Mouse (Mus musculus): ENCODE results near the gene Gabpa. TPM values are rescaled to one million over a fixed set of nuclear protein-coding genes. Genes with fewer than 3 reads are reported as not detected.

The Gabpa gene
- polyA plus RNA-seq, 1 experiment from 2014 or later: 13.9 TPM

DNA sequence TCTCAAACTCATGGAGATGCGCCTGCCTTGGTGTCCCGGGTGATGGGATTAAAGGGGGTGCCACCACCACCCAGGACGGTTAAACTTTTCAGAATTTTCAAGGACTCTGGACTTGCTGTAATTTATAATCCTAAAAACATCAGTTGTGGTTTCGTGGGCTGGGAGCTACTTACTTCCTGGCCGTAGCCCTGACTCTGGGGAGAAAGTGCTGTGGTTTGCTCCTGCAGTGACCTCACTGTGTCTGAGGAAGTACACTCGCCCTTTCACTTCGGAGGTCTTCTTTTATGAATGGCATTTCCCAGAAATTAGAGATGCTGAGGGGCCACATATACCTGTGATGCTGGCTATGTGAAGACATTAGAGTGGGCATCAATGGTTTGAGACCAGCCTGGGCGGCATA, 20.2 kb upstream of the Gabpa start:
- 69% methylated on average over 8 of the region's 8 CpGs for WGBS
- ATAC-seq (no peak), DNase-seq (ENCODE audit: low spot score) (no peak)
- H3K27ac ChIP-seq (ENCODE audit: low read length): no peak overlapping the region
- no peaks in the 10 kb centered on the region for H3K4me1 ChIP-seq (ENCODE audit: insufficient read depth, low read depth, low read length)
- TF ChIP-seq CTCF (IDR thresholded peaks at IDR 0.05): no peak
- TF ChIP-seq EP300 (IDR thresholded peaks at IDR 0.05): no peak
- no peaks in the 10 kb centered on the region for H3K27me3 ChIP-seq (replicated peaks; ENCODE audit: insufficient read depth, low read length)
- no peak overlapping the region for H3K9ac ChIP-seq (replicated peaks; ENCODE audit: low read depth)
- no peak overlapping the region for H3K4me3 ChIP-seq (ENCODE audit: low read depth, low read length)
- no peak overlapping the region for H3K4me2 ChIP-seq (replicated peaks; ENCODE audit: low read depth, low read length)
- no peaks in the 10 kb centered on the region for H3K36me3 ChIP-seq (ENCODE audit: insufficient read depth, low read length)
- no peaks in the 10 kb centered on the region for H3K9me3 ChIP-seq (ENCODE audit: low read length)

- Histone ChIP-seq H3K27me3 (replicated peaks; ENCODE audit: insufficient read depth, low read length) (no peaks in the 10 kb centered on the region), H3K27ac (ENCODE audit: low read length) (no peak overlapping the region), H3K9ac (replicated peaks; ENCODE audit: low read depth) (no peak overlapping the region), H3K4me3 (ENCODE audit: low read depth, low read length) (no peak overlapping the region), H3K9me3 (ENCODE audit: low read length) (no peaks in the 10 kb centered on the region), H3K4me1 (ENCODE audit: insufficient read depth, low read depth, low read length) (no peaks in the 10 kb centered on the region), H3K36me3 (ENCODE audit: insufficient read depth, low read length) (0 out of 2 replicates have a peak, but pooled peaks cover 6% of the 10 kb centered on the region), H3K4me2 (replicated peaks; ENCODE audit: low read depth, low read length) (no peak overlapping the region)
- 33% methylated on average over 7 of the region's 7 CpGs for WGBS
- DNase-seq (ENCODE audit: low spot score): peak; percentile 60
- peak; percentile 79 for TF ChIP-seq CTCF (IDR thresholded peaks at IDR 0.05)
- TF ChIP-seq EP300 (IDR thresholded peaks at IDR 0.05): no peak
- no peak for ATAC-seq
Measured at GRCm38 (mm10) chr16:84817423-84817822, 17.3 kb upstream of the Gabpa start.

- peak; percentile 71 for ATAC-seq
- TF ChIP-seq EP300 (IDR thresholded peaks at IDR 0.05) (no peak; the same call in 1 of the 2 replicates), CTCF (IDR thresholded peaks at IDR 0.05) (no peak)
- Histone ChIP-seq H3K27ac (ENCODE audit: low read length) (peak overlapping the region; percentile 38; the same call in 1 of the 2 replicates), H3K36me3 (ENCODE audit: insufficient read depth, low read length) (peaks cover 52% of the 10 kb centered on the region; the same call in 1 of the 2 replicates), H3K4me2 (replicated peaks; ENCODE audit: low read depth, low read length) (peak overlapping the region; percentile 8; the same call in 1 of the 2 replicates), H3K9me3 (ENCODE audit: low read length) (no peaks in the 10 kb centered on the region), H3K4me3 (ENCODE audit: low read depth, low read length) (no peak overlapping the region), H3K4me1 (ENCODE audit: insufficient read depth, low read depth, low read length) (no peaks in the 10 kb centered on the region), H3K27me3 (replicated peaks; ENCODE audit: insufficient read depth, low read length) (no peaks in the 10 kb centered on the region), H3K9ac (replicated peaks; ENCODE audit: low read depth) (no peak overlapping the region)
- 40% methylated on average over 6 of the region's 6 CpGs for WGBS
- DNase-seq (ENCODE audit: low spot score): peak; percentile 77
Measured at GRCm38 (mm10) chr16:84825009-84825408, 9.7 kb upstream of the Gabpa start.

GRCm38 (mm10) chr16:84831696-84832095, 3.0 kb upstream of the Gabpa start:
- DNase-seq (ENCODE audit: low spot score): peak; percentile 23

DNA sequence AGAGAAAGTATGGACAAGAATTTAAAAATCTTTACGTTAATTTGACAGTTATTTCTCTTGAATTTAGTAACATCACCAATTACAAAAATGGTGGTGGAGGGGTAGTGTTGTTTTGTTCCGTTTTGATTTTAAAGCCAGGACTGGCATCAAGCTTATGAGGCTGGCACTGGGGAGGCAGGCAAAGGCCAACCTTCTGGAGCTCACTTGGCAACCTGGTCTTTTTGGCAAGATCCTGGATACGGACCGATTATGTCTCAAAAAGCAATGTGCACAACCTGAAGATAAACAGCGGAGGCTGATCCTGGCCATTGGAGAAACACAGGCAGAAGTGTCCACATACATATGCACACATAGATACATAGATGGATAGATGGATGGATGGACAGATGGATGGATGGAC, 2.0 kb upstream of the Gabpa start:
- peaks cover 4% of the 10 kb centered on the region; the same call in 1 of the 2 replicates for H3K4me1 ChIP-seq (ENCODE audit: insufficient read depth, low read depth, low read length)
- ATAC-seq: no peak
- no peaks in the 10 kb centered on the region for H3K27me3 ChIP-seq (replicated peaks; ENCODE audit: insufficient read depth, low read length)
- H3K27ac ChIP-seq (ENCODE audit: low read length): no peak overlapping the region
- no peak overlapping the region for H3K4me3 ChIP-seq (ENCODE audit: low read depth, low read length)
- H3K9ac ChIP-seq (replicated peaks; ENCODE audit: low read depth): no peak overlapping the region
- TF ChIP-seq CTCF (IDR thresholded peaks at IDR 0.05) (no peak), EP300 (IDR thresholded peaks at IDR 0.05) (no peak)
- H3K9me3 ChIP-seq (ENCODE audit: low read length): no peaks in the 10 kb centered on the region
- H3K4me2 ChIP-seq (replicated peaks; ENCODE audit: low read depth, low read length): no peak overlapping the region
- WGBS: 92% methylated on average over 5 of the region's 5 CpGs
- peaks cover 27% of the 10 kb centered on the region; the same call in 1 of the 2 replicates for H3K36me3 ChIP-seq (ENCODE audit: insufficient read depth, low read length)
- no peak for DNase-seq (ENCODE audit: low spot score)

More at GRCm38 (mm10) chr16:84831696-84832095, 3.0 kb upstream of the Gabpa start:
- no peak overlapping the region for H3K4me3 ChIP-seq (ENCODE audit: low read depth, low read length)
- peaks cover 4% of the 10 kb centered on the region; the same call in 1 of the 2 replicates for H3K4me1 ChIP-seq (ENCODE audit: insufficient read depth, low read depth, low read length)
- peaks cover 37% of the 10 kb centered on the region; the same call in 1 of the 2 replicates for H3K36me3 ChIP-seq (ENCODE audit: insufficient read depth, low read length)
- TF ChIP-seq EP300 (IDR thresholded peaks at IDR 0.05) (no peak), CTCF (IDR thresholded peaks at IDR 0.05) (no peak)
- H3K9ac ChIP-seq (replicated peaks; ENCODE audit: low read depth): no peak overlapping the region
- no peak overlapping the region for H3K4me2 ChIP-seq (replicated peaks; ENCODE audit: low read depth, low read length)
- H3K27me3 ChIP-seq (replicated peaks; ENCODE audit: insufficient read depth, low read length): no peaks in the 10 kb centered on the region
- ATAC-seq: no peak
- 79% methylated on average over 5 of the region's 5 CpGs for WGBS
- no peak overlapping the region for H3K27ac ChIP-seq (ENCODE audit: low read length)
- no peaks in the 10 kb centered on the region for H3K9me3 ChIP-seq (ENCODE audit: low read length)

DNA sequence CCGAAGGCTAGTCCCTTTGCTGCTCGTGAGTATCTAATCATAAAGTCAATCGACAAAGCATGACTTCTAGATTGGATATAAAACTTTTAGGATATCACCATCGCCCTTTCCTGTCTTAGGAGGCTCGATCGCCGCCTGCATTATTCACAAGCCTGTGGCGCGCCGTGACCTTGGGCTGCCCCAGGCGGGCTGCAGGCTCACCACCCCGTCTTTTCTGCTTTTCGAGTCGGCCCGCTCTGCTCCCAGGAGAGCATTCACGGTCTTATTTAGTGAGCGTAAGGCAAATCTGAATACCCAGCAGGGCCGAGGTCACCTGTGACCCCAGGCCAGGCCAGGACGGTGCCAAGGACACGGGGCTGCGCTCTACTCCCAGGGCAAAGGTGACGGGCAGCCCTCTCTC, 381 bp upstream of the Gabpa start:
- Histone ChIP-seq H3K36me3 (ENCODE audit: insufficient read depth, low read length) (peaks cover 12% of the 10 kb centered on the region; the same call in 1 of the 2 replicates), H3K9ac (replicated peaks; ENCODE audit: low read depth) (peak overlapping the region; percentile 97), H3K4me1 (ENCODE audit: insufficient read depth, low read depth, low read length) (peaks cover 4% of the 10 kb centered on the region; the same call in 1 of the 2 replicates), H3K9me3 (ENCODE audit: low read length) (no peaks in the 10 kb centered on the region), H3K4me3 (ENCODE audit: low read depth, low read length) (peak overlapping the region; percentile 92), H3K27ac (ENCODE audit: low read length) (peak overlapping the region; percentile 98), H3K4me2 (replicated peaks; ENCODE audit: low read depth, low read length) (peak overlapping the region; percentile 78), H3K27me3 (replicated peaks; ENCODE audit: insufficient read depth, low read length) (no peaks in the 10 kb centered on the region)
- ATAC-seq (no peak; the same call in 1 of the 2 replicates), DNase-seq (ENCODE audit: low spot score) (peak; percentile 19)
- WGBS: under 1% methylated on average over 22 of the region's 22 CpGs
- TF ChIP-seq CTCF (IDR thresholded peaks at IDR 0.05) (no peak), EP300 (IDR thresholded peaks at IDR 0.05) (no peak)
